9 mouse cellular contexts compared by ENCODE assay signal in genomic region chr1:84993235-84993634, GRCm38 (mm10). TPM values are rescaled to one million over a fixed set of nuclear protein-coding genes. Genes with fewer than 3 reads are reported as not detected.
DNase-seq lines count a peak whose midpoint lies in the region; ATAC-seq and TF ChIP-seq lines count a peak whose summit lies in the region.
"Not testable (repeated sequence)": the region's sequence is repeated elsewhere in the genome, so short reads cannot be mapped to it uniquely, and the experiment has no call there.
"Had no signal": no experiment of that assay in that cellular context is flagged by ENCODE, and none has a peak within 500 bp of the region (broad histone marks: within the 10 kb centered on the region; RNA-seq: fewer than 3 reads in every experiment).

No protein-coding gene starts in this region.

- not testable (repeated sequence) for H3K27me3 ChIP-seq in forebrain, postnatal 0 days (ENCODE audit: insufficient read depth, low read length); heart, postnatal 0 days (ENCODE audit: control insufficient read depth, insufficient read depth, low read length); intestine, embryonic 15.5 days (replicated peaks); limb, embryonic 14.5 days (ENCODE audit: control insufficient read depth, insufficient read depth, low read length); midbrain, postnatal 0 days (ENCODE audit: insufficient read depth, low read length); stomach, embryonic 16.5 days (ENCODE audit: control insufficient read depth, insufficient read depth, low read length)

- not testable (repeated sequence) for H3K9me3 ChIP-seq in forebrain, postnatal 0 days (ENCODE audit: low read length); heart, postnatal 0 days (replicated peaks; ENCODE audit: control insufficient read depth, low read length); intestine, embryonic 15.5 days; limb, embryonic 14.5 days (ENCODE audit: control insufficient read depth, low read length); midbrain, postnatal 0 days (ENCODE audit: low read length); stomach, embryonic 16.5 days (replicated peaks; ENCODE audit: control insufficient read depth, low read length)

- not testable (repeated sequence) for H3K4me1 ChIP-seq in forebrain, postnatal 0 days (ENCODE audit: insufficient read depth); heart, postnatal 0 days (ENCODE audit: control insufficient read depth, insufficient read depth); intestine, embryonic 15.5 days (replicated peaks); limb, embryonic 14.5 days (ENCODE audit: control insufficient read depth, insufficient read depth, low read length); midbrain, postnatal 0 days (ENCODE audit: insufficient read depth, low read length); stomach, embryonic 16.5 days (ENCODE audit: control insufficient read depth, insufficient read depth, low read length)

- ATAC-seq in cerebellum, adult (ENCODE audit: insufficient number of reproducible peaks, low FRiP score, low TSS enrichment): peak; percentile 76
- ATAC-seq in forebrain, postnatal 0 days: peak; percentile 42
- peak; percentile 60 for ATAC-seq in heart, postnatal 0 days (ENCODE audit: insufficient read depth, low read depth)
- ATAC-seq in intestine, embryonic 15.5 days: peak; percentile 45; the same call in 1 of the 2 replicates
- ATAC-seq in limb, embryonic 14.5 days (ENCODE audit: low FRiP score, low read depth): peak; percentile 37; the same call in 1 of the 2 replicates
- 0 out of 2 replicates have a peak, but pooled peaks have one; percentile 2 for ATAC-seq in megakaryocyte, adult 5-6 weeks (ENCODE audit: poor library complexity, severe bottlenecking)
- ATAC-seq in midbrain, postnatal 0 days (ENCODE audit: low FRiP score): peak; percentile 86
- peak; percentile 79 for ATAC-seq in stomach, embryonic 16.5 days (ENCODE audit: insufficient read depth, low FRiP score)

- not testable (repeated sequence) for H3K4me3 ChIP-seq in forebrain, postnatal 0 days (ENCODE audit: low read depth, low read length); heart, postnatal 0 days (ENCODE audit: low read depth, low read length); intestine, embryonic 15.5 days (replicated peaks); limb, embryonic 14.5 days (replicated peaks; ENCODE audit: low read length); midbrain, postnatal 0 days (ENCODE audit: low read depth, low read length); stomach, embryonic 16.5 days (replicated peaks; ENCODE audit: low read length)

- not testable (repeated sequence) for TF ChIP-seq CTCF in forebrain, postnatal 0 days (IDR thresholded peaks at IDR 0.05; ENCODE audit: low read depth); heart, postnatal 0 days (IDR thresholded peaks at IDR 0.05; ENCODE audit: low read depth); midbrain, postnatal 0 days (IDR thresholded peaks at IDR 0.05)

- not testable (repeated sequence) for DNase-seq in forebrain, postnatal 0 days; heart, postnatal 0 days (ENCODE audit: low spot score); limb, embryonic 14.5 days (ENCODE audit: low spot score); midbrain, postnatal 0 days (ENCODE audit: low spot score)

- H3K36me3 ChIP-seq in forebrain, postnatal 0 days (ENCODE audit: insufficient read depth); heart, postnatal 0 days (replicated peaks; ENCODE audit: control insufficient read depth, insufficient read depth, low read length); intestine, embryonic 15.5 days; limb, embryonic 14.5 days (ENCODE audit: control insufficient read depth, insufficient read depth, low read length); midbrain, postnatal 0 days (ENCODE audit: insufficient read depth, low read length); stomach, embryonic 16.5 days (ENCODE audit: control insufficient read depth, insufficient read depth, low read length): not testable (repeated sequence)

- TF ChIP-seq EP300 in heart, postnatal 0 days (IDR thresholded peaks at IDR 0.05; ENCODE audit: low read depth): not testable (repeated sequence)

- H3K27ac ChIP-seq in forebrain, postnatal 0 days (ENCODE audit: low read depth, low read length); heart, postnatal 0 days (ENCODE audit: low read depth); intestine, embryonic 15.5 days; limb, embryonic 14.5 days (replicated peaks; ENCODE audit: low read depth, low read length); midbrain, postnatal 0 days (ENCODE audit: low read depth, low read length); stomach, embryonic 16.5 days (ENCODE audit: low read length): not testable (repeated sequence)

- not testable (repeated sequence) for H3K9ac ChIP-seq in forebrain, postnatal 0 days; heart, postnatal 0 days (replicated peaks; ENCODE audit: low read depth, low read length); intestine, embryonic 15.5 days; limb, embryonic 14.5 days (ENCODE audit: low read depth, low read length, severe bottlenecking); midbrain, postnatal 0 days (replicated peaks; ENCODE audit: low read length, poor library complexity, severe bottlenecking); stomach, embryonic 16.5 days (ENCODE audit: low read length)

- no CpG with 5 or more reads among the region's 2 CpGs for WGBS in forebrain, postnatal 0 days
- WGBS in heart, postnatal 0 days: no CpG with 5 or more reads among the region's 2 CpGs
- WGBS in intestine, embryonic 15.5 days: no CpG with 5 or more reads among the region's 2 CpGs
- no CpG with 5 or more reads among the region's 2 CpGs for WGBS in limb, embryonic 14.5 days
- no CpG with 5 or more reads among the region's 2 CpGs for WGBS in midbrain, postnatal 0 days
- no CpG with 5 or more reads among the region's 2 CpGs for WGBS in stomach, embryonic 16.5 days

- H3K4me2 ChIP-seq in forebrain, postnatal 0 days (ENCODE audit: low read depth); heart, postnatal 0 days (ENCODE audit: low read depth, low read length); intestine, embryonic 15.5 days (replicated peaks); limb, embryonic 14.5 days (replicated peaks; ENCODE audit: low read depth, low read length, severe bottlenecking); midbrain, postnatal 0 days (ENCODE audit: low read depth, low read length, poor library complexity, severe bottlenecking); stomach, embryonic 16.5 days (ENCODE audit: low read depth, low read length): not testable (repeated sequence)

- not testable (repeated sequence) for TF ChIP-seq POLR2A in limb, embryonic 14.5 days (IDR thresholded peaks at IDR 0.05; ENCODE audit: borderline replicate concordance, extremely low read depth, insufficient read depth, insufficient read length)

RNA-seq across cellular contexts. Expression of gene Slc16a14, which starts 58.3 kb away (rescaled TPM):
- 11.5 and 23.2 TPM in 2 replicates for total RNA-seq in forebrain, postnatal 0 days (2014; rRNA removed)
- polyA plus RNA-seq in forebrain, postnatal 0 days (2015; fragmentation: Nextera tagmentation; extraction: Ambion mirVana): 10.6 and 15.7 TPM in 2 replicates
- total RNA-seq in heart, postnatal 0 days (2014; rRNA removed; ENCODE audit: low replicate concordance): not detected in 2 replicates
- 0.03 TPM in 1 of 2 replicates, not detected in the other for polyA plus RNA-seq in heart, postnatal 0 days (2015; fragmentation: Nextera tagmentation; extraction: Ambion mirVana)
- 0.19 and 0.23 TPM in 2 replicates for polyA plus RNA-seq in intestine, embryonic 15.5 days (2015; fragmentation: Nextera tagmentation; extraction: Ambion mirVana)
- polyA plus RNA-seq in limb, embryonic 14.5 days (2012; rRNA removed): 0.18 and 0.20 TPM in 2 replicates
- polyA plus RNA-seq in limb, embryonic 14.5 days (2014; fragmentation: Nextera tagmentation; extraction: Ambion mirVana): 0.15 and 0.18 TPM in 2 replicates
- 0.32 and 1.1 TPM in 2 replicates for total RNA-seq in megakaryocyte, adult 5-6 weeks (2015)
- 0.18 and 0.57 TPM in 2 replicates for total RNA-seq in megakaryocyte, adult 5-6 weeks (2017)
- 19.7 and 21.9 TPM in 2 replicates for total RNA-seq in midbrain, postnatal 0 days (2014; rRNA removed)
- polyA plus RNA-seq in midbrain, postnatal 0 days (2015; fragmentation: Nextera tagmentation; extraction: Ambion mirVana): 16.3 and 17.5 TPM in 2 replicates
- 0.24 and 0.27 TPM in 2 replicates for polyA plus RNA-seq in stomach, embryonic 16.5 days (2015; fragmentation: Nextera tagmentation; extraction: Ambion mirVana)
- total RNA-seq: liver, adult 2 months had no signal
- polyA plus RNA-seq: liver, adult 2 months had no signal

Comparison
In these comparisons a context has a peak if more than half of its experiments do, and no peak if none do; other contexts are left out.
1. ATAC-seq: peak in every context shown above with its lines; median percentile 86 in midbrain, postnatal 0 days; 79 in stomach, embryonic 16.5 days; 76 in cerebellum, adult; 60 in heart, postnatal 0 days; 45 in intestine, embryonic 15.5 days; 42 in forebrain, postnatal 0 days; 37 in limb, embryonic 14.5 days; 2 in megakaryocyte, adult 5-6 weeks.